Mouse (Mus musculus) liver, adult 2 months (tissue): ENCODE data around the gene Omg.

ENCODE experiments used
- CTCF ChIP-seq: fragments of 200-500 bp; IDR thresholded peaks from 2 replicates; pipeline ENCODE4 v1.5.1; 2011; ENCODE audit warnings: low read depth, low read length, control low read depth
- POLR2A ChIP-seq: fragments of 200-500 bp; IDR thresholded peaks from 2 replicates; pipeline ENCODE4 v1.6.1; 2011; ENCODE audit warnings: low read length, control low read depth; ENCODE audit not compliant: insufficient read depth; ENCODE audit errors: extremely low read depth

GRCm38 (mm10) chr11:79533950-79534690, 30.2 kb upstream of the Omg start:
- no peak for TF ChIP-seq CTCF
- no peak for TF ChIP-seq POLR2A
